Mouse (Mus musculus): ENCODE results near the gene Aspn. TPM values are rescaled to one million over a fixed set of nuclear protein-coding genes. Genes with fewer than 3 reads are reported as not detected.

Aspn gene
- polyA plus RNA-seq, 1 experiment from 2014 or later = 3.7 TPM

DNA sequence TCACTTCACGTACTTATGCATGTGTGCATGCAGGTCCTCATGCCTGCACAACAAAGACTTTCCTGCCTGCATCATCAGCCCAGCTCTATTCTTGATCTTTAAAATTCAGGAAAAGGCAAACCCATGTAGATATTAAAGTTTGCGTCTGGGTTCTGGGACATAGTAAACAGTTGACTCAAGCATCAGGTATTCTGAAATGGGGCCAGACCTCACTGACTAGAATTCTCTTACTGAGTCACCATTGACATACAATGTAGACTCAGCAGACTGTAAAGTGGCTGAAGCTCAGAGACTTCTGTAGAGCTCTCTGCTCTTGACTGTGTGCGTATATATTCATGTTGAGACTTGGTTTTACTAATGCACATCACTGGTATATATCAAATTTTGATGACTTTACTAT, 5.4 kb downstream of the Aspn start:
- Histone ChIP-seq H3K4me3 (no peak overlapping the region), H3K27me3 (replicated peaks) (no peaks in the 10 kb centered on the region), H3K9ac (no peak overlapping the region), H3K27ac (ENCODE audit: poor library complexity, severe bottlenecking) (no peak overlapping the region), H3K9me3 (replicated peaks) (no peaks in the 10 kb centered on the region), H3K4me2 (no peak overlapping the region), H3K36me3 (no peaks in the 10 kb centered on the region), H3K4me1 (replicated peaks) (peaks cover 8% of the 10 kb centered on the region)
- 92% methylated on average over 3 of the region's 3 CpGs for WGBS
- no peak for ATAC-seq (ENCODE audit: insufficient number of reproducible peaks, low FRiP score)

DNA sequence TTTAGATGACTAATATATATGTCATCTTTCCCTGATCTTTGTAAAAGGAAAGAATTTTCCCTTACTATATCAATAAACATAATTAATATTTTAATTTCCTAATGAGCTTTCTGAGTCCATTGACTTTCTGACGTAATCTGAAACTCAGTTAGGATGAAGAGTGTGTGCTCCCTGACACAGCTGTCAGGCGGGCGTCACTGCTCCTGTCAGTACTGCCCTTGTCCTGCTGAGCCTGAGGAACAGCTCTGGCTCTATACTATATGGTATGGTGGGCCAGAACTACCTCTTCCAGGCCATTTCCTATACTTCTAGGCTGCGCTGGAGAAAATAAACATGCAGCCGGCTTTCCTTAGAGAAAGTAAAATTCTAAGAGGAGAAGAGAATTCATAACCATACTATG, 10.3 kb downstream of the Aspn start:
- Histone ChIP-seq H3K4me2 (no peak overlapping the region), H3K9ac (no peak overlapping the region), H3K27ac (ENCODE audit: poor library complexity, severe bottlenecking) (no peak overlapping the region), H3K4me3 (no peak overlapping the region), H3K4me1 (replicated peaks) (no peaks in the 10 kb centered on the region), H3K36me3 (no peaks in the 10 kb centered on the region), H3K9me3 (replicated peaks) (no peaks in the 10 kb centered on the region), H3K27me3 (replicated peaks) (no peaks in the 10 kb centered on the region)
- whole genome bisulfite sequencing = 67% methylated on average over 5 of the region's 5 CpGs
- ATAC-seq (ENCODE audit: insufficient number of reproducible peaks, low FRiP score) = no peak

DNA sequence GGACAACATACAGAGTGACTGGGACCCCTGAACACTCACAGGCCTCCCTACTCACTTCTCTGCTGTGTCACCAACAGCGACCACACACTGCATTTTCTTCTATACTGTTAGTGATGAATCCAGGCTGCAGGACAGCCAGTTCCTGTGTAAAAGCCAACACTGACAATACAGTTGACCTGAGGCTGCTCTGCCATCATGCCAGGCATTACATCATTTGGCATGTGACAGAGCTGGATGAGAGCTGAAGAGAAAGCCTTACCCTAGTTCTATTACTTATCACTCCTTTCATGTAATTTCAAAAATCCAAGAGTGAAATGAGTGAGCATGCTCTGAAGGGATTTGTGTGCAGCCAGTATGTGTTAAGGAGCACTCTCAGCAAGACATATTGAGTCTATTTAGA, 12.0 kb downstream of the Aspn start:
- H3K4me3 ChIP-seq = no peak overlapping the region
- H3K4me2 ChIP-seq = no peak overlapping the region
- no peak overlapping the region for H3K9ac ChIP-seq
- ATAC-seq (ENCODE audit: insufficient number of reproducible peaks, low FRiP score) = no peak
- 66% methylated on average over 1 of the region's 1 CpGs for WGBS
- H3K27me3 ChIP-seq (replicated peaks) = no peaks in the 10 kb centered on the region
- H3K27ac ChIP-seq (ENCODE audit: poor library complexity, severe bottlenecking) = no peak overlapping the region
- H3K4me1 ChIP-seq (replicated peaks) = no peaks in the 10 kb centered on the region
- H3K9me3 ChIP-seq (replicated peaks) = no peaks in the 10 kb centered on the region
- H3K36me3 ChIP-seq = no peaks in the 10 kb centered on the region

DNA sequence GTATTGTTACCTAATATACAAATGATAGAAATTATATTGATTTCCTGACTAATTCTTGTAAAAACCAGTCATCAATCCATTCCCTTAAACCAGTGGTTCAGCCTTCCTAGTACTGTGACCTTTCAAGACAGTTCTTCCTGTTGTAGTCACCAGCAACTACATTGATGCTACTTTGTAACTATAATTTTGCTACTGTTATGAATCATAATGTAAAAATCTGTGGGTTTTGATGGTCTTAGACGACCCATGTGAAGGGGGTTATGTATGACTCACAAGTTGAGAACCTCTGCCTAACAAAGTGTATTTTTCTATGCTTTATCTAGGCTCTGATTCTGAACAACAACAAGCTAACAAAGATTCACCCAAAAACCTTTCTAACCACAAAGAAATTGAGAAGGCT, 12.7 kb downstream of the Aspn start:
- 65% methylated on average over 1 of the region's 1 CpGs for WGBS
- Histone ChIP-seq H3K27ac (ENCODE audit: poor library complexity, severe bottlenecking) (no peak overlapping the region), H3K27me3 (replicated peaks) (no peaks in the 10 kb centered on the region), H3K9ac (no peak overlapping the region), H3K4me3 (no peak overlapping the region), H3K36me3 (no peaks in the 10 kb centered on the region), H3K4me2 (no peak overlapping the region), H3K4me1 (replicated peaks) (no peaks in the 10 kb centered on the region), H3K9me3 (replicated peaks) (no peaks in the 10 kb centered on the region)
- ATAC-seq (ENCODE audit: insufficient number of reproducible peaks, low FRiP score) = no peak

DNA sequence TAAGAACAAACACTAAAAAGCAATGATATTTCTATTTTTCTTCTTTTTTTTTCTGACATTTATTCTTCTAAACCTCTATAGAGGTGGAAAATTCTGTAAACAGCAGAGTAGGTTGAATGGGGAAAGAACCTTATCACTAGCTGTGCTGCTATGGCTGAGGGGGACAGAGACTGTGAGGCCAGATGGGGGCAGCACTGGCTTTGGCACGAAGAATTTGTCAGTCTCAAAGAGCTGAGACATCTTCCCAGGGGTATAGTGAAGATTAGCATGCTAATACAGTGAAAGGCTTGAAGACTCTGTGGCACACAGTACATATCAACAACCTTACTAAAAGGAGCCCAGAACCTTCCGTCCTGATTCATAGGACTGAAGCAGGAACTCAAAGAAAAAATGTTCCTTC, 14.9 kb downstream of the Aspn start:
- no peak for ATAC-seq (ENCODE audit: insufficient number of reproducible peaks, low FRiP score)
- Histone ChIP-seq H3K4me2 (no peak overlapping the region), H3K4me3 (no peak overlapping the region), H3K4me1 (replicated peaks) (no peaks in the 10 kb centered on the region), H3K9ac (no peak overlapping the region), H3K27me3 (replicated peaks) (no peaks in the 10 kb centered on the region), H3K36me3 (no peaks in the 10 kb centered on the region), H3K9me3 (replicated peaks) (no peaks in the 10 kb centered on the region), H3K27ac (ENCODE audit: poor library complexity, severe bottlenecking) (no peak overlapping the region)
- 40% methylated on average over 2 of the region's 2 CpGs for WGBS

DNA sequence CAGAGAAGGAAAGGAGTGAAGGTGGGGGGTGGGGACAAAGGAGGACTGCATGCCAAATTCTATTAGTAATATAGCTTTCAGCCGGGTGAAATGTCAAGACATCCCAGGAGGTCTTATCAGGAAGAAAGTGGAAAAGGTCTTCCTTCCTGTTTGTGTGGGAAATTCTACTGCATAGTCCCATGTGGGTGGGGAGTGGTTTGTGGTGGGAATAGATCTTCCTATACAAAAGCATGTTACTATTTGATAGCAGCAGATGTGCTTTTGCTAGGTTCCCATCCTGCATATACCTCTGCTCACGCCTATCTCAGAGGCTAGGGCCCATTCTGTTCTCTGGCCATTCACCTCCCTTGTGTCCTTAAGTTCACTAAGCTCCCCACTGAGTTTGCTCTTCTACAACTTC, 16.6 kb downstream of the Aspn start:
- ATAC-seq (ENCODE audit: insufficient number of reproducible peaks, low FRiP score) = no peak
- Histone ChIP-seq H3K9me3 (replicated peaks) (no peaks in the 10 kb centered on the region), H3K27me3 (replicated peaks) (no peaks in the 10 kb centered on the region), H3K9ac (no peak overlapping the region), H3K4me1 (replicated peaks) (0 out of 2 replicates have a peak, but pooled peaks cover 2% of the 10 kb centered on the region), H3K4me3 (no peak overlapping the region), H3K27ac (ENCODE audit: poor library complexity, severe bottlenecking) (no peak overlapping the region), H3K36me3 (no peaks in the 10 kb centered on the region), H3K4me2 (no peak overlapping the region)
- WGBS = 39% methylated on average over 2 of the region's 2 CpGs

DNA sequence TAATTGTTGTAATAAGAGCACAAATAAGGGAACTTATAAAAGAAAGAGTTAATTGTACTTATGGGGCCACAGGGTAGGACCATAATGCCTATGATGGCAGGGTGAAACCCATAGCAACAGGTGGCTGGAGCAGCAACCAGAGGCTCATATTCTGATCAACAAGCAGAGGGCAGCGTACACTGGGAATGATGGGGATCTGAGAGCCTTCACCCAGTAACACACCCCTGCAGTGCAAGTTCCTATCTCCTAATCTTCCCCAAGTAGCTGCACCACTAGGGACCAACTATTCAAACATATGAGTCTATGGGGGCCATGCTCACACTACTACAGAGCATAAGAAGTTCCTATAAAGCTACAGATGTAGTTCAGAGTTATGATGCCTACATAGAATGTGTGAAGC, 20.1 kb downstream of the Aspn start:
- H3K4me3 ChIP-seq = no peak overlapping the region
- no peak overlapping the region for H3K4me2 ChIP-seq
- WGBS = 92% methylated on average over 1 of the region's 1 CpGs
- H3K27me3 ChIP-seq (replicated peaks) = no peaks in the 10 kb centered on the region
- no peak overlapping the region for H3K9ac ChIP-seq
- ATAC-seq (ENCODE audit: insufficient number of reproducible peaks, low FRiP score) = no peak
- H3K27ac ChIP-seq (ENCODE audit: poor library complexity, severe bottlenecking) = no peak overlapping the region
- no peaks in the 10 kb centered on the region for H3K36me3 ChIP-seq
- no peaks in the 10 kb centered on the region for H3K9me3 ChIP-seq (replicated peaks)
- H3K4me1 ChIP-seq (replicated peaks) = 0 out of 2 replicates have a peak, but pooled peaks cover 2% of the 10 kb centered on the region

DNA sequence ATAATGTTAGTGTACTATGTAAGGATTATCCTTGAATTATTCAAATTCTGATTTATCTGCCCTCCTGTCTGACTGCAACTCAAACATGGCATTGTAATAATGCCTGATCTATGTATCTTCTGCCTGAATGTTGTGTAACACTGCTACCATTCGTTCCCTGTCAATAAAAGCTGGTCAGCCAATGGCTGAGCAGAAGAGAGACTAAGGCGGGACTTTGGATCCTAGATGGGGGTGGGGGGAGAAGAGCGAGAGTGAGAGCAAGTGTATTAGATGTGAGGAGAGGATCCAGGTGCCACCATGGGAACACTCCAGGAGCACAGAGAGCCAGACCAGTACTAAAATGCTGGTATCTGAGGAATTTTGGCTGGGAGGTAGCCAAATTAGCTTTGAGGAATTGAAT, 26.1 kb downstream of the Aspn start:
- WGBS = 64% methylated on average over 3 of the region's 3 CpGs
- Histone ChIP-seq H3K27ac (ENCODE audit: poor library complexity, severe bottlenecking) (no peak overlapping the region), H3K4me2 (no peak overlapping the region), H3K9ac (no peak overlapping the region), H3K27me3 (replicated peaks) (no peaks in the 10 kb centered on the region), H3K9me3 (replicated peaks) (no peaks in the 10 kb centered on the region), H3K4me3 (no peak overlapping the region), H3K4me1 (replicated peaks) (no peaks in the 10 kb centered on the region), H3K36me3 (no peaks in the 10 kb centered on the region)
- no peak for ATAC-seq (ENCODE audit: insufficient number of reproducible peaks, low FRiP score)

DNA sequence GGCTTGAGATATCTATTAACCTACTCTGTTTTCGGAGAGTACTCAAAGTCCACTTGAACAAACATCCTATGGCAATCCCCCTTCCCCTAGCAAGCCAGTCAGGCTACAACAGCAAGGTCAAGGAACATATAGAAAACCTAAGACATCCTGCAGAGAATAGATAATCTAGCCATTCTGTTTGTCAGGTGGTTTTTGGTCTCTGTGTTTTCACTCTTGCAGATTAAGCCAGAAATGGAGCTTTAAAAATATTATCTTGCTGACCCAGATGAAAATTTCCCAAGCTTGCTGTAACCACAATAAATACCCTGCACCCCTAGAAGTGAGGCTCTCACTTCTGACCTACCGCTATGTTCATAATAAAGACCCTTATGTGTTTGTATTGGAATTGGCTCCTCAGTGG, 27.2 kb downstream of the Aspn start:
- no peak for ATAC-seq (ENCODE audit: insufficient number of reproducible peaks, low FRiP score)
- no peak overlapping the region for H3K9ac ChIP-seq
- H3K4me3 ChIP-seq = no peak overlapping the region
- H3K9me3 ChIP-seq (replicated peaks) = no peaks in the 10 kb centered on the region
- no peaks in the 10 kb centered on the region for H3K4me1 ChIP-seq (replicated peaks)
- H3K27me3 ChIP-seq (replicated peaks) = no peaks in the 10 kb centered on the region
- no peaks in the 10 kb centered on the region for H3K36me3 ChIP-seq
- H3K4me2 ChIP-seq = no peak overlapping the region
- WGBS = 79% methylated on average over 2 of the region's 2 CpGs
- no peak overlapping the region for H3K27ac ChIP-seq (ENCODE audit: poor library complexity, severe bottlenecking)

DNA sequence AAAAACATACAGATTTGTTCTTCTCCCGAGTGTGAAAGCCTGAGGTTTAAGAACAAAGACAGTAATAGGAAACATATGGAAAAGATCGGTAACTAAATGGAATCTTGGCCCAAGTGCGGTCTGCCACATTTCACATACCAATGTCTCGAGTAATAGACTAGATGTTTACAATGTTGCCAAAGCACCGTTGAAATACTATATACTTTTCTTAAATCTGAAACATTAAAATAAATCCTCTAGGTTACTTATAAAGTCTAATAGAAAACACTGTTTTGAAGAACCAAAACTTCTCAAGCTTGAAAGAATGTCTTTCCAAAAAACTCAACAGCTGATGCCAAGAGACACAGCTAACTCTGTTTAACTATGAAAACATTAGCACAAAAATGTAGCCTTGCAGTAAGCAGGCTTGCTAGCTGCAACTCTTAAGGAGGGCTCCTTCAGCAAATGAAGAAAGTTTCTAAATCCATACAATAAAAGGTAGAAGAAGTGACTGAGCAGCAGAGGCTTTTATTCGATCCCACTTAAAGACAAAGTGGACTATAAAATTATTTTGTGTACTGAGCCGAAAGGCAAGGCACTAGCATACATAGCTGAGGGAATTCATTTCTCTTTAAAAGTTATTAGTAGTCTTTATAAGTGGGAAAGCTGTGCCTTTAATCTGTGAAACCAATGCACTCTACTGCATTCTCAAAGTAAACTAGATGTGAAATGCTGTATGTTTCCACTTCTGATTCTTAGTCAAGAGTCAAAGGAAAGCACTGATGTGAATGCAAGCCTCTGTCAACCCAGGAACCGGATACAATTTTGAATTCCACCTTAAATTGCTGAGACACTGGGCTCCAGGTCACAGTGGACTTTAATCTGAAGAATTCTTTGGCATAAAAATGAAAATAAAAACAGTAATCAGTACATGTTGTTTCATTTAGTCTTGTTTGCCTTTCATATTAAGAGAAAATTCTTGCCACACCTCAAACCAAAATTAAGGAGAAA, 37.6 kb downstream of the Aspn start, which contains the start of gene Omd:
Gene Omd (plus strand): TSS at position 922 of the 990 bp plus-strand sequence.
- Histone ChIP-seq H3K9me3 (replicated peaks) (no peaks in the 10 kb centered on the region), H3K36me3 (no peaks in the 10 kb centered on the region), H3K27me3 (replicated peaks) (no peaks in the 10 kb centered on the region), H3K9ac (no peak within 1 kb of the TSS), H3K4me3 (no peak within 1 kb of the TSS), H3K27ac (ENCODE audit: poor library complexity, severe bottlenecking) (peak within 1 kb of the TSS; percentile 61), H3K4me2 (no peak within 1 kb of the TSS), H3K4me1 (replicated peaks) (no peaks in the 10 kb centered on the region)
- WGBS = 63% methylated on average over 8 of the region's 8 CpGs
- ATAC-seq (ENCODE audit: insufficient number of reproducible peaks, low FRiP score) = no peak

DNA sequence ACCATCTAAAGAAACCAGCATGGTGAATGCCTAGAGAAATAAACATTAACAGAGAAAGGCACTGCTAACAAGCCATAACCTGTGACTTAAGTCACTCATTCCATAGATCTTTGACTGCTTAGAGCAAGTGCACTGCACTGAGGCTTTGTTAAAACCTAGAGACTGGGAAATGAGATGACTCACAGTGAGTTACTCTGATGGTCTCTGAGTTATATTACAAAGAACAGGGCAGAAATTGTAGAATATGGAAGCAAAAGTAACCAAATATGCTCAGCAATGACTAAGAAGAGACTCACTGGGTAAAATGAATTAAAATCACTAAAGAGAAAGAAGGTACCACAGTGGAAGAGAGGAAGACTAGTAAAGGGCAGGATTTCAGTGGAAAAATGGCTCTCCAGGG, 39.6 kb downstream of the Aspn start:
- Histone ChIP-seq H3K9ac (no peak overlapping the region), H3K9me3 (replicated peaks) (no peaks in the 10 kb centered on the region), H3K4me1 (replicated peaks) (no peaks in the 10 kb centered on the region), H3K27me3 (replicated peaks) (no peaks in the 10 kb centered on the region), H3K4me2 (no peak overlapping the region), H3K27ac (ENCODE audit: poor library complexity, severe bottlenecking) (no peak overlapping the region), H3K36me3 (no peaks in the 10 kb centered on the region), H3K4me3 (no peak overlapping the region)
- ATAC-seq (ENCODE audit: insufficient number of reproducible peaks, low FRiP score) = no peak

All from heart, embryonic 12.5 days (tissue).